16 mouse cellular contexts compared by ENCODE assay signal in the genomic region with DNA sequence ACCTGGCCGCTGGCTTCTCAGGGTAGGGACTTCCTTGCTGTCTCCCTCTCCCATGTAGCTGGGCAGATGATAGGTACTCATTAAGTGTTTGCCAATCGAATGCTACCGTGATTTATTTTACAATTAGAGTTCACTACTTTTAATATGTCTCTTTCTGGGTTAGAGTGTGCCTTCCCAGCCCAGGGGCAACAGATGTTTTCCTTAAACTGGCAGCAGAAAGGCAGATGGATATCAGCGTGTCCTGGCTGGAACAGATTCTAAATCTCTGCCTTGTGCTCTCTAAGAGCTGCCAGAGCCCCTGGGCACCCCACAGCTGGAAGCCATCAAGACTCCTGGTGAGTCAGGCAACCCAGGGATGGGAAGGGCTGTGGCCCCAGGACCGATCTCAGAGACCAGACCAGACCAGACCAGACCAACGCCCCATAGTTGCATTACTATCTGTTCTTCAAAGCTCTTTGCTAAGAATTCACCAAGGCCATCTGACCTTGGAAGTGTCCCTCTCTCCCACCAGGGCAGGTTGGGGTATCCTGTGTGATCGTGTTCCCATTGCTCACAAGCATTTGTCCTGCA.
DNase-seq lines count a peak whose midpoint lies in the region; ATAC-seq and TF ChIP-seq lines count a peak whose summit lies in the region.
"Had no signal": no experiment of that assay in that cellular context is flagged by ENCODE, and none has a peak within 500 bp of the region (broad histone marks: within the 10 kb centered on the region; RNA-seq: fewer than 3 reads in every experiment).

No protein-coding gene starts in this region.

- no peak for ATAC-seq in kidney, embryonic 15.5 days (replicated peaks; ENCODE audit: low FRiP score)
- 0 out of 2 replicates have a peak, but pooled peaks have one; percentile 6 for ATAC-seq in embryonic facial prominence, embryonic 14.5 days (ENCODE audit: low read depth)
- peak; percentile 48 for ATAC-seq in lung, postnatal 0 days
- no peak for ATAC-seq in megakaryocyte progenitor cell, adult 5-6 weeks (replicated peaks; ENCODE audit: poor library complexity)
- ATAC-seq in intestine, embryonic 16.5 days, result no peak

- no peaks in the 10 kb centered on the region for H3K27me3 ChIP-seq in kidney, embryonic 15.5 days
- H3K27me3 ChIP-seq in embryonic facial prominence, embryonic 14.5 days (replicated peaks; ENCODE audit: control insufficient read depth, insufficient read depth, low read length), result no peaks in the 10 kb centered on the region
- H3K27me3 ChIP-seq in lung, postnatal 0 days (replicated peaks; ENCODE audit: insufficient read depth, low read length), result no peaks in the 10 kb centered on the region
- no peaks in the 10 kb centered on the region for H3K27me3 ChIP-seq in intestine, embryonic 16.5 days (replicated peaks; ENCODE audit: control insufficient read depth, insufficient read depth, low read length)
- H3K27me3 ChIP-seq: neural tube, embryonic 15.5 days had no signal

- H3K36me3 ChIP-seq in kidney, embryonic 15.5 days, result peaks cover 10% of the 10 kb centered on the region
- H3K36me3 ChIP-seq in embryonic facial prominence, embryonic 14.5 days (ENCODE audit: control insufficient read depth, insufficient read depth, low read length), result no peaks in the 10 kb centered on the region
- H3K36me3 ChIP-seq in lung, postnatal 0 days (ENCODE audit: insufficient read depth, low read length), result no peaks in the 10 kb centered on the region
- H3K36me3 ChIP-seq in intestine, embryonic 16.5 days (ENCODE audit: control insufficient read depth, insufficient read depth, low read length), result no peaks in the 10 kb centered on the region

- no peak overlapping the region for H3K4me3 ChIP-seq in kidney, embryonic 15.5 days (replicated peaks)
- no peak overlapping the region for H3K4me3 ChIP-seq in embryonic facial prominence, embryonic 14.5 days (ENCODE audit: low read depth, low read length)
- no peak overlapping the region for H3K4me3 ChIP-seq in lung, postnatal 0 days (ENCODE audit: low read depth, low read length)
- no peak overlapping the region for H3K4me3 ChIP-seq in intestine, embryonic 16.5 days (ENCODE audit: low read length)
- H3K4me3 ChIP-seq: erythroblast, embryonic 14.5 days; neural tube, embryonic 15.5 days had no signal

- no peaks in the 10 kb centered on the region for H3K9me3 ChIP-seq in kidney, embryonic 15.5 days (replicated peaks)
- no peaks in the 10 kb centered on the region for H3K9me3 ChIP-seq in embryonic facial prominence, embryonic 14.5 days (ENCODE audit: control insufficient read depth, low read length)
- no peaks in the 10 kb centered on the region for H3K9me3 ChIP-seq in lung, postnatal 0 days (ENCODE audit: low read length)
- H3K9me3 ChIP-seq in intestine, embryonic 16.5 days (ENCODE audit: control insufficient read depth, low read length), result no peaks in the 10 kb centered on the region
- H3K9me3 ChIP-seq: neural tube, embryonic 15.5 days had no signal

- WGBS in kidney, embryonic 15.5 days, result 34% methylated on average over 7 of the region's 7 CpGs
- WGBS in embryonic facial prominence, embryonic 14.5 days, result 26% methylated on average over 7 of the region's 7 CpGs
- 52% methylated on average over 7 of the region's 7 CpGs for WGBS in lung, postnatal 0 days
- WGBS in intestine, embryonic 16.5 days, result 54% methylated on average over 7 of the region's 7 CpGs

- no peak for DNase-seq in kidney, adult 11 months
- peak; percentile 89 for DNase-seq in ZHBTc4 (ENCODE audit: low read depth, low spot score)
- peak; percentile 77 for DNase-seq in embryonic facial prominence, embryonic 14.5 days (ENCODE audit: low spot score)
- DNase-seq in lung, postnatal 0 days (ENCODE audit: low spot score), result peak; percentile 58
- DNase-seq in left cerebral cortex, adult 18-20 months (ENCODE audit: low spot score in 2 of 2), result no peak
- DNase-seq: adrenal gland, adult 2 months; cerebellum, adult 11-12 months; gastrocnemius, postnatal 25 days; heart, postnatal 36 days; kidney, adult 8-10 months; right cerebral cortex, postnatal 4 days had no signal

- H3K9ac ChIP-seq in kidney, embryonic 15.5 days, result no peak overlapping the region
- no peak overlapping the region for H3K9ac ChIP-seq in embryonic facial prominence, embryonic 14.5 days (ENCODE audit: low read depth, low read length)
- H3K9ac ChIP-seq in lung, postnatal 0 days (replicated peaks; ENCODE audit: low read depth), result no peak overlapping the region
- H3K9ac ChIP-seq in intestine, embryonic 16.5 days (ENCODE audit: low read depth, low read length), result no peak overlapping the region
- H3K9ac ChIP-seq: neural tube, embryonic 15.5 days had no signal

- peaks cover 90% of the 10 kb centered on the region for H3K4me1 ChIP-seq in kidney, embryonic 15.5 days
- H3K4me1 ChIP-seq in embryonic facial prominence, embryonic 14.5 days (ENCODE audit: control insufficient read depth, insufficient read depth, low read length), result peaks cover 73% of the 10 kb centered on the region
- peaks cover 34% of the 10 kb centered on the region for H3K4me1 ChIP-seq in lung, postnatal 0 days (ENCODE audit: insufficient read depth, low read depth, low read length)
- peaks cover 57% of the 10 kb centered on the region for H3K4me1 ChIP-seq in intestine, embryonic 16.5 days (ENCODE audit: control insufficient read depth, insufficient read depth, low read length)

- no peak for TF ChIP-seq CTCF in lung, postnatal 0 days (IDR thresholded peaks at IDR 0.05)

- no peak for TF ChIP-seq EP300 in lung, postnatal 0 days (IDR thresholded peaks at IDR 0.05)

- peak overlapping the region; percentile 79 for H3K27ac ChIP-seq in kidney, embryonic 15.5 days
- peak overlapping the region; percentile 30 for H3K27ac ChIP-seq in embryonic facial prominence, embryonic 14.5 days (replicated peaks; ENCODE audit: low read depth, low read length)
- H3K27ac ChIP-seq in lung, postnatal 0 days (ENCODE audit: low read length), result no peak overlapping the region; the same call in 1 of the 2 replicates
- no peak overlapping the region for H3K27ac ChIP-seq in intestine, embryonic 16.5 days (ENCODE audit: low read length)
- H3K27ac ChIP-seq: neural tube, embryonic 15.5 days had no signal

- no peak overlapping the region for H3K4me2 ChIP-seq in kidney, embryonic 15.5 days
- H3K4me2 ChIP-seq in embryonic facial prominence, embryonic 14.5 days (ENCODE audit: low read depth, low read length), result no peak overlapping the region
- H3K4me2 ChIP-seq in lung, postnatal 0 days (replicated peaks; ENCODE audit: low read depth, low read length), result no peak overlapping the region
- no peak overlapping the region for H3K4me2 ChIP-seq in intestine, embryonic 16.5 days (ENCODE audit: low read depth, low read length)
- H3K4me2 ChIP-seq: neural tube, embryonic 15.5 days had no signal

Comparison
In these comparisons a context has a peak if more than half of its experiments do, and no peak if none do; other contexts are left out.
1. ATAC-seq: peak in embryonic facial prominence, embryonic 14.5 days (single experiment) and lung, postnatal 0 days (single experiment); none in kidney, embryonic 15.5 days (single experiment), megakaryocyte progenitor cell, adult 5-6 weeks (single experiment) and intestine, embryonic 16.5 days (single experiment).
2. H3K27ac ChIP-seq: peak in kidney, embryonic 15.5 days (single experiment) and embryonic facial prominence, embryonic 14.5 days (single experiment); none in lung, postnatal 0 days (single experiment) and intestine, embryonic 16.5 days (single experiment).
3. DNase-seq: peak in ZHBTc4 (single experiment), embryonic facial prominence, embryonic 14.5 days (single experiment) and lung, postnatal 0 days (single experiment); none in kidney, adult 11 months (single experiment) and left cerebral cortex, adult 18-20 months (0 of 2).